Mouse (Mus musculus) cerebellum, postnatal 25 days (tissue): ENCODE data around the gene Oxtr.

Experiments used
- DNase-seq, 2 experiments: peaks; one replicate each; pipeline ENCODE4 v3.0.0; 2021; ENCODE audit warnings: mixed read lengths in 2 of 2

Oxtr gene

DNA sequence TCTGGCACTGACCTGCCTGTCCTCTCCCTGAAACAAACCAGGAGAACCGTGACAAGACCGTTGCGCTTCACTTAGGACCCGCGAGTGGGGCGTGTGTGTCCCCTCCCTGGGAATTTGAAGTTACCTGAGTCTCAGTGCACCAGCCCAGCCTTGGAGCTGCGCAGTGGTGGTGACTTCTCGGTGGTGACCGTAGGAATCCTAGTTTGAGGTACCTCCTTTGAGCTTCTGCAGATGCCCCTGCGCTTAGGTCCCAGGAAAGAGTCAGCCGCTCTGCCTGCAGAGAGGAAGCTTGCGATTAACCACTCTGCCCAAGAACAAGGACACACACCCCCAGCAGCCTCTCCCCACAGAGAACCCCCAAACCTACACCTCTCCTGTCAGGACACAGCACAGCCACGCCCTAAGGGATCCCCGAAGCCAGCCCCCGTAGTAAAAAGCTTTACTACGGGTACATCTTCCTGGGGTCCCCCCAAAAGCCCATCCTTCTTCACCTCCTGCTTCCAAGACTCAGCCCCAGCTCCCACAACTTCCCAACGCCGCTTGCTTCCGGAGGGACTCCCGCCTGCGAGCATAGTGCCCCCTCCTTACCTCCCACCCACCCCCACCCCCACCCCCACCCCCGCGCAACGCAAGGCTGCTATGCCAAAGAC lies at the start of gene Oxtr:
Gene Oxtr (minus strand): TSS at position 34 of the 650 bp plus-strand sequence.
- DNase-seq, result no peak

DNA sequence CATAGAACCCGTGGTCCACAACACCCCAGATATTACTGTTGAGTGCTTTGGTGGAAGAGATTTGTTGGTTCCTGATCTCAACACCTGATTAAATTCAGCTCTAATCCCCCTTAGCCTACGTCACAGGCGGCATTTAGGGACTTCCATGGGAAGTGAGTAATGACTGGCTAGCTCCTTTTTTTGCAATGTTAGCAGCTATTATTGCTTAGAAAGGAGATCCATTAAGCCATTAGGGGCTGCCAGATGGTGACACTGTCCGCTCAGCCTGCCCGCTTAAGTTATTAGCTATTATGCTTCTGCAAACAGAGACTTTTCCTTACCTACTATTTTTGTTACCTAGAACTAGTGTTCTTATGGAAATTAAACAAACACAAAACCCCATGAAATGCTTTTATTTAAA lies 35.7 kb upstream of the Oxtr start:
- DNase-seq, result no peak

DNA sequence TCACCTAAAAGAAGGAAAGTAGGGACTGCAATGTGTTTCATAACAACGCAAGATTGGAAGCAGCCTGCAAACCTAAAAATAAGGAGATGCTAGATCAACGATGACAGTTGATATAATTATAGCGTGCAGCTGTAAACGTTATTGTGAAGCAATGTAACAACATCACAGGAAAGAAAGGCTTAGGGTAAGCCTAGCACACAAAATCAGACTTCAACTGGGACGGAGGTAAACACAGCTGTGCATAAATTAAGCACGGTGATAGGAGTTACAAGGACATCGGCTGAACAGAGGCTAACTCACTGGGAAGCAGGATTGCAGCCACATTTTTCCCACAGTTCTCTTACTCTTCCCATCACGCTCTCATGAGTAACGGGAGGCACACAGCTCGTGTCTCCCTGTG lies 34.7 kb upstream of the Oxtr start:
- no peak for DNase-seq

DNA sequence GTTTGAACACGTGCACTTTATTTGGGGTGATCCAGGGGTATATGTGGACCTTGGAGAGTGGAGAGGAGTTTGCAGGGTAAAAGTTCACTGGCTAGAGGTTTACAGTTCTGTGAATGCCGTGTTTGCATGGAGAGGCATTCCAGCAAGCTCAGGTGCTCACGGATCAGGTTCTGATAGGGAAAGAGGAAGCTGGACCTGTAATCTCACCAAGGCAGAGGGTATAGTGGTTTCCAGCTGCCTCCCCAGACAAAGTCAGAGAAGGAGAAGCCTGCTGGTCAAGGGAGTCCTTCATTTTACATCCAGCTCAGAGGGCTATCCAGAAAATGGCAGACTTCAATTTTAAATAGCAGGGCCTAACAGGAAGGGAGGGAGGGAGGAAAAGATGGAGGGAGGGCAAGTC lies 28.2 kb upstream of the Oxtr start:
- DNase-seq, result no peak

DNA sequence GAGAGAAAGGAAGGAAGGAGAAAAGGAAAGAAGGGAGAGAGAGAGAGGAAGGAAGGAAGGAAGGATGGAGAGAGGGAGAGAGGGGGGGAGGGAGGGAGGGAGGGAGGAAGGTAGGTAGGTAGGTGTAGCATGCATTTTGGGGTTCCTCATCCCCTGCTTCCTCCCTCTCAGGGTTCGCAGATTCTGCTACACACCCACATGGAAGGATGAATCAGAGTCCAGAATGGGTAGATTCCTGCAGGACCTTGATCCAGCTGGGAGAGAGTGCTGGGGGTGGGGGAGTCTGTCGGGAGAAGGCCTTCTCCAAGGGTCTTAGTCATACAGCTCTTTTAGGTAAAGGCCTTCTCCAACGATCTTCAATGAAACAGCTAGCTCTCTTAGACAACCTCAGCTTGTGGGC lies 27.8 kb upstream of the Oxtr start:
- DNase-seq, result no peak

DNA sequence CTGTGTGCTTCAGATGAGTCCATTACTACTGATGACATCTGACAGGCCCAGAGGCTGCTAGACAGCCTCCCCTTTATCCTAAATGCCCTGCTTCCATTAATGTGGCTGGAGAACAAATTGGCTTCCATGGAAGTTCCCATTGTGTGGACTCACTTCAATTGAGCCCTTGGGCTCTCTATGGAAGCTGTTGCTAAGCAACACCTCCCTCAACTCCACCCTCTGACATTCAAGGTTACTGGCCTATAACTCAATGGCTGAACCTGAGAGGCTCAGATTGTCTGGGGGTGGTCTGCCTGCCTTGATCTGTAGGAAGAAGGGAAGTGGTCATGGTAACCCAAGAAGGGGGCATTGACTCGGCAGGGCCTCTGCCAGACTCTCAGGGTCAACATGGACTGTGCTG lies 26.8 kb upstream of the Oxtr start:
- DNase-seq, result no peak

DNA sequence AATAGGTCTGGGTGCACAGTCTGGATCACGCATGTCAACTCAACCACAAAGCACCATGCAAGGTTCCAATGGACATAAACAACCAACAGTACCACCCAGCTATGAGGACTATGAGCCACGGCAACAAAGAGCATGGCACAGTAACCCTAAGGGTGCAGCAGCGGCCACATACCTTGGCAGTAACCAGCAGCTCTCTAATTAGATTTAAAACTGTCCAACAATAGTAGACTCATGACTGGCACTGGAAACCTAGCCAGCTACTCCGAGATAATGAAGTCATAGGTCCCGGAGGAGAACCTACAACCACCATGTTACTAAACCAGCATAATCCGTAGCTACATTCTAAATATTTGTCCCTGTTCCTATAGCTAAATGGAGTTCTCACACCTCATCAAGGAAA lies 24.8 kb upstream of the Oxtr start:
- DNase-seq, result no peak

DNA sequence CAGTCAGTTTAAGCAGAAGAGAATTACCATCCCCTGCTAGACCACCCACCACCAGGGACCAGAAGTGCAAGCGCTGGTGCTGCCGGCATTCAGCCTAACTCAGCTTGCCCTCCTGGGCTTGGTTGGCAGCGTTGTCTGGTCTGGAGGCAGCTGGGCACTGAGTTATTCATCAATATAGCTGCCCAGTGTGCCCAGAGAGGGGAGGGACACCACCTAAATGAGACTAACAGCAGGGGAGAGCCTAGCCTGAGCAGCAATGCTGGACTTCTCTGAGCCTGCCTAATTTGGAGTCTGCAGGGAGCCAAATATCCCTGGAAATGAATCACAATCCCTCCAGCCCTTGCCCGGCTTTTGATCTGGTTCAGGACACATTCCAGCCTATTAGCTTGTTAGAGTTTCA lies 20.6 kb upstream of the Oxtr start:
- no peak for DNase-seq

DNA sequence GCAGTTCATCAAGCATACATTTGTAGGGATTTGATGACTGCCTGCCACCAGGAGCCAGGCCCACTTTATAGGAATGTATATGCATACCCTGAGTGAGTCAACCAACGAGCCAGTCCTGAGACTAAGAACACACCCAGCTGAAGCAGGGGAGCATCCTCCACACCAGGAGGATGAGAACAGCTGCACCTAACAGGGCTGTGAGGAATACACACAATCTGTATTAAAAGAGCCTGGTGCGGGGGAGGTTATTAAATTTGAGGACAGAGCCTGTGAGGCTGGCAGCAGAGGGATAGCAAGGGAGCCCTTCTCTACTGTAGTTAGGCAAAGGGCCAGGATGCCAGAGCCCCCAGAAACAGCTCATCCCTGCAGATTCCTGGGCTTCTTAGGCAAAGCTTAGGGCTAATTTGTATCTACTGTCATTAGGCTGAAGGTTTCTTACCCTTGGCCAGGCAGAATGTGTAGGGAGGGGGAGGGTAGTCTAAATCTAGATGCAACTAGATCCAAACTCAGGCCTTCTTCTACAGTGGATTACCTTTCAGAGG lies 19.9 kb upstream of the Oxtr start:
- no peak for DNase-seq

DNA sequence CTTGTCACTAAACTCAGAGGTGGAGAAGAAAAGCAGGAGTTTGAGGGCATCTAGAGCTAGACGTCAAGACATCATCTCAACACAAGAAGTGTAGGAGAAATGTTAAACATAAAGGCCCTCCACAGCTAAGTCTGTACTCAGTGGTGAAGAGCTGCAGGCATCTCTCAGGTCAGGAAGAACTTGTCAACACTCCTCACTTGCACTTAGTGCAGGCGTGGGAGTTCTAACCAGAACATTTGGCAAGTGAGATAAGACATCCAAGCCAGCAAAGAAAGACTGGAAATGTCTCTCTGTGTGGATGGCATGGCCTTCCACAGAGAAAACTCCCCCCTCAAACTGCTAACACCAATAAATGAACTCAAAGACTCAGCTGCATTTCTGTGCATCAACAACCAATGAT lies 17.9 kb upstream of the Oxtr start:
- DNase-seq, result no peak

DNA sequence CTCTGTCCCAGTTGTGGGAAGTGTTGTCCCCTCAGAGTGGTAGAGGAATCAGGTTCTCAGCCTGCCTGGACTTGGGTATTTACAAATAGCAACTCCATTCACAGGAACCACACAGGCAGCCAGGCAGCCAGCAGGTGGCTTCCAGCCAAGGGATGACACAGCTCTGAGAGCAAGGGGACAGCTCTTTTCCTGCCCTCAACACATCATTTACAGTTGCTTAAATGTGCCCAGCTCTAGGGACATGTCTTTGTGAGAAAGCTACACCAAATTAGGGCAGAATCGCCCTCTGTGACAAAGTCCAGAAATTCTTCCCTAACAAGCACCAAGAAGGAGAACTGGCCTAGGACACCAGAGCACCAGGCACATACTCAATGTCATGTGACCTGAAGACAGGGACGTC lies 11.4 kb upstream of the Oxtr start:
- peak; percentile 64 to 83 for DNase-seq

DNA sequence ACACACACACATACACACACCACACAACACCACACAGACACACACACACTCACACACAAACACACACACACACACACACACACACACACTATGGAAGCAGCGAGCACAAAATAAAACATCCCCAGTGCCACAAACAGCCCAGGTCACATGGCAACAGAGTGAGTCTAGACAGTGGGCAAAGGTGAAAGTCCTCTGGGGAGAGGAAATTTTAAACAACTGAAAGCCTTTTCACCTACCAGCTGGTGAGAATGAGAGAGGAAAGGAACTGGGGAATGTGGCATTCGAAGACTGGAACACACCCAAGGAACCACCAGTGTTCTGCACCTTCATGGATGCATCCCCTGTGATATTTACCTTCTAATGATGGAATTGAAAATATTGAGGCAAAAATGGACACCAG lies 9.7 kb upstream of the Oxtr start:
- DNase-seq, result no peak

DNA sequence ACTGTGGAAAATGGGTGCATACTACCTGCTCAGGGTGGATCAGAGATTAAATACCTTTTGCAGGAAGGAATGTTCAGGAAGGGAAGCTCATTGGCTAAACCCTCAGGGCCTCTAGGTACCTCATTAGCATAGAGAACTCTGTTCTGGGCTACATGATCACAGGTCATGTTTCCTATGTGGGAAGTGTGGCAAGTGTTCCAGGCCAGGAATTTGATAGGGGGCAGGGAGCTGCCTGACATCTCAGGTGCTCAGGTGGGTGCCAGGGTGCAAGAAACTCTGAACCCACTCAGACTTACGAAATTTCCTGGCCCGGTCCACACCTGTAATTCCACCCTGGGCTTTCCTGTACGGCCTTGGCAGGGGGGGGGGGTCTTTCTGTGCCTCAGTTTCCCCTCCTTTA lies 9.0 kb upstream of the Oxtr start:
- DNase-seq, result no peak

DNA sequence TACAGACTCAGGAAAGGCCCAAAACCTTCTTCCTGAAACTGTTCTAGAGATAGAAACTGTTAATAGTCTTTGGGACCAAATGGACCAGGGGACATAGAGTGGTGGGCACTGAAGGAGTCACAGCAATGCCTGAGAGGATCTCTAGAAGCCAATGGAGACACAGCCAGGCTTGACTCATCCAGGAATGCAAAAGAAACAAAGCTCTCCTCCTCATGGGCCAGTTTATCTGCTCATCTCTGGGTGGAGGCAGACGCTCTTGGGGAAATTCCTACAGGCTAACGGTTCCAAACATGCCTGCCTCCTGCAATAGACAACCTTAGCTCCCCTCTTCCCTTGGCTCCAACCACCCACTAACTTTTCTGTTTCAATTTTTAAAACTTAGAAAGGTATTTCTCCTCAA lies 7.7 kb upstream of the Oxtr start:
- DNase-seq, result no peak

DNA sequence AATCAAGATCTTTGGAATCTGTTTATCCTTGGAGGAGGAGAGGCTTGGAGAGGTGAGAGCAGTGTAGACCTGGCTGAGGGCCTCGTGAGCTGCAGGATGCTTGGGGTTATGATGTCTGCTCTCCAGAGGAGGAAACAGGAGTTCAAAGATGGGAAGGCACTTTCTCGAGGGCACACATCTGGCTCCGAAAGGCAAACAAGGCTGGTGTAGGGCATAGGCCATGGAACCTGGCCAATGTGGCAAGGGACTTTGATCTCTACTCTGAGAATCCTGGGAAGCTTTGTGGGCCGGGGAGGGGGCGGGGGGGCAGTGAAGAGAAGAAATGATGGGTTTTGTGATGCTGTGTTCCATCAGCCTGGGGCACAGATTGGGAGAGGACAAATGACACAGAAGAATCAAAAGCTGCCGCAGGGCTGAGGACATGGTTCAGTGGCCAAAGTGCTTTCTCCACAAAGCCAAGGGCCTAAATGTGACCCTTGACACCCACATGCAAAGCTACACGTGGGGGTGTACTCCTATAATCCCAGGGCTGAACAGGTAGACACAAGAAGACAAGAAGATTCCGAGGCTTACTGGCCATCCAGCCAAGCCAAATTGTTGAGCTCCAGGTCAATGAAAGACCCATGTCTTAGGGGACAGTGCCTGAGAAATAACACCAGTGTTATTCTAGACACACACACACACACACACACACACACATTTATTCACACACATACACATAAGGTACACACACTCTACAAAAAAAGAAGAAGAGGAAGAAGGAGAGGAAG lies 6.7 kb upstream of the Oxtr start:
- DNase-seq, result no peak

DNA sequence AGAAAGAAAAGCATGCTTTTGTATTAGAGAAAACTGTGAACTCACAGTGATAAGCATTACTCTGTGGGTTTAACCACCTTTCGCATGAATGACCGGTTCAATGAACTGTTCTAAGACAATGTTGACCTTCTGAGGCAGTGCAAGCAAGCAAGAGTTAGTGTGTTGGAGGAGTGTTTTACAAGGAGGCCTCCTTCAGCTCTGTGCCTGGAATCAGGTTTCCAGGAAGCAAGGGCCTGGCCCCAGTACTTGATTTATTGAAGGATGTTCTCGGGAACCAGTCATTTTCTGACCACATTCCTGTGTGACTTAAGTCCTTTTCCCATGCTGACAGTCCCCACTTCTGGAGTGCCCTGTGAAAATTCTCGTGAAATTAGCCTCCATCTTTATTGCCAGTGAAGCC lies 5.5 kb upstream of the Oxtr start:
- DNase-seq, result no peak

DNA sequence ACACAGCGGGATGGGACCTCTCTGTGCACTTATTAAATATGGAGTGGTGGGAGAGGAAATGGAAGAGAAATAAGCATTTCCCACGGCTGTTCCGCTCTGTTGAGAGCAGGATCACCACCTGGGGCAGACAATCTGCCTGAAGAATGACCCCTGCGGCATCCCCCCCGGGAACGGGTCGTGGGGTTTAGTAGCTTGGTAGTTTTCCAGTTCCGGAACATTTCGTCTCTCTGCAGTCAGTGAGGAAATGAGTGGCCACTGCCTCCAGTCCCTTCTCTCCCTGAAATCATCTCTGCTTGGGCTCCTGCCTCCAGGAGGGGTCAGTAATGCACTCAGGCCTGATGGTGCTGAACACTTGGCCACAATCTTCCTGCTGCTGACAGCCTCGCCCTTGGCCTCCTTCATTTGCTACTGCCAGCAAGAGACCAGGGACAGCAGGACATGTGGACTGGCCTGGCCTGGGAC lies 4.9 kb upstream of the Oxtr start:
- DNase-seq, result peak in 1 of 2 experiments; percentile 14

DNA sequence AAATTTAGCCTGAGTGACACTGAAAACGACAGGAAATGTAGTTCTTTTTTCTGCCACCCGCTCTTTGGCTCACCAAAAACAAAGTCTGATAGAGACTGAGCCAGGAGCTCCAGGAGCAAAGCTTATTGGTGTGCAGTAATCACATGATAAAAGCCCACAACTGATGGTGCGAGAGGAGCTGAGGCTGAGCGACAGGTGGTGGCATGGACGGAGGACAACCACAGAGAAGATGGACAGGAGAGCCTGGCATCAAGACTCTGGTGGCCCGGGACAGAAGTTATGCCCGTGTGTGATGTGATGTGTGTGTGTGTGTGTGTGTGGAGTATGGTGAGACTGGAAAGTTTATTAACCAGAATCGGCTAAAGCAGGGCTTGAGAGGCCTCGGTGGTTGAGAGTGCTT lies 3.6 kb upstream of the Oxtr start:
- no peak for DNase-seq

DNA sequence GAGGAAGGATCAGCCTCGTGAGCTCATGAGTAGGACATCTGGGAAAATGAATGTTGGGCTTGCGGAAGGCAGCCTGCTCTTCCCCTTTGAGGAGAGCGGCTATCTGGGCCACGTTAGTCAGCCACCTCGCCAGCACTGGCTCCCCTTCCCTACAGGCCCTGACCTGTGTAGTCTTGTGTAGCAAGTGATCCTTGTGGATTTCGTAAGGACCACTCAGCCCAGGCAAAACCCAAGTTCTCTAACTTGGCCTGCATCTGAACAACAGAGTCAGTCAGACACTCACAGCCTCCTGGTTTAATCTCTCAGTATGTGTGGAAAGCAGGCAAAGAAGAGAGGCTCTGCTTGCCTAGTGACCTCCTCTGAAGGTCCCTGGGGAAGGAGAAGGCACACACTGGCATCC lies 2.9 kb upstream of the Oxtr start:
- DNase-seq, result no peak

DNA sequence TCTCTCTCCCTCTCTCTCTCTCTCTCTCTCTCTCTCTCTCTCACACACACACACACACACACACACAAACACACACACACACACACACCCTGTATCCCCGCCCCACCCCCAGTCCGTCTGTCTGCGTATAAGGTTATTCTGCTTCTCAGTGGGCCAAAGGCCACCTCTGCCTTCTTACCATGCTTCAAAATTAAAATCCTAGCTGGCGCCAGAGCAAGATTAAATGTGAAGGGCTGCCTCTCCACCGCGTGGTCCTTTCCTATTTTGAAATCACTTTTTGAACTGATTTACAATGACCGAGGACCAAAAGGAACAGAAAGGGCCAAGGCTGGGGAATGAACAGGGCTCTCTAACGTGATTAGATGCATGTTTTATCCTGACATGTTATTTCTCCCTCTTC lies 1.8 kb upstream of the Oxtr start:
- DNase-seq, result no peak

DNA sequence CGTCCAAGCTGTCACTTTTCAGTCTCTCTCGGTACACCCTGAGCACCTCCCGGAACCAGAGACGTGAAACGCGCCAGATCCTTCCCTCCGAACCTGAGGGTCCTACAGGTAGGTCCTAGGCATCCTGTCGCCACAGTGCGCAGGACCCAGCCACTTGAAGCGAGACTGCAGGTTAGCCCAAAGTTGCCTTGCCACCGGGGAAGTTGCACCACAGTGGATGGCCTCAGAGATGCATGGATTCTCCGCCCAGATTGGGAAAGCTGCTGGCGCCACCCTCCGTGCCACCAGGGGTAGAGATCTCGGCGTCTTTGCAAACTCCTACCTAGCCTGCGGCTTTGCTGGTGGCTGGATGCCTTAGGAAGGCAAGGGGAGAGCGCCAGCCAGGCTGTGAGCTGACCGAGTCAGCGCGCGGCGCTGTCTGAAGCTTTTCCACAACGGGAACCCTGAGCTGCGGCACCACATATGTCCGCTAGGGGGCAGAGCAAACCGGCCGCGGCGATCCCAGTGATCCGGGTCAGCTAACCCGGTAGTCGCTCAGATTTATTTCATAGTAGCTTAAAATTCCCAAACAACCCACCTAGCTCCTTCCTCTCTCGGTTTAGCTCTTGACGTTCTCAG lies 991 bp upstream of the Oxtr start:
- DNase-seq, result peak; percentile 86 to 91

DNA sequence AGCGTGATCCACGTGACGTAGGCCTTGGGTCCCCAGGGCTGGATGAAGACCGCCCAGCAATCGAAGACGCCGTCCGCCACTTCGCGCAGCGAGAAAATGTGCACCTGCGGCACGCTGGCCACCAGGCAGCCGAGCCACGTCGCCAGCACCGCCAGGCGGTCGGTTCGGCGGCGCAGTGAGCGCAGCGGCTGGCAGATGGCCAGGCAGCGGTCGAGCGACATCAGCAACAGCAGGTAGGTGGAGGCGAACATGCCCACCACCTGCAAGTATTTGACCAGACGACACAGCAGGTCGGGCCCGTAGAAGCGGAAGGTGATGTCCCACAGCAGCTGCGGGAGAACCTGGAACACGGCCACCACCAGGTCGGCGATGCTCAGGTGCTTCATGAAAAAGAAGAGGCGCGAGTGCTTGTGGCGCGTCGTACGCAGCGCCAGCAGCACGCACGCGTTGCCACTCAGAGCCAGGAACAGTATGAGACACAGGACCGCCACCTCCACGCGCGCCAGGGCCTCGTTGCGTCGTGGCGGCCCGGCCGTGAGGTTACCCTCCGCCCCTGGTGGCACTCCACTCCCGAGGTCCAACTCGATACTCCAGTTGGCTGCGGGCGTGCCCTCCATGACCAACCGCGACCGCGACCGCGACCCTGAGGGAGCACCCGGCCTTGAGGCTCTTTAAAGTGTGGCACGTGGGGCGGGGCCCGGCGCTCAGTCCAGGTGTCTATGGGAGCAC lies 398 bp downstream of the Oxtr start:
- peak; percentile 20 to 33 for DNase-seq

DNA sequence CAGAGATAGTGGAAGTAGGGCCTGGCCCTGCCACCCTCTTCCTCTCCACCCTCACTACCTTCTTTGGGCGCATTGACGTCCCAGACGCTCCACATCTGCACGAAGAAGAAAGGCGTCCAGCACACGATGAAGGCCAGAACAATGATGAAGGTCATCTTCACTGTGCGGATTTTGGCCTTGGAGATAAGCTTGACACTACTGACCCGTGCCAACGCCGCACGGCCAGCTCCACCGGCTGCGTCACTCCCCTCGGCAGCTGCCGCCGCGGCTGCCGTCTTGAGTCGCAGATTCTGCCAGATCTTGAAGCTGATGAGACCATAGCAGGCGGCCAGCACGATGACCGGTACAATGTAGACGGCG lies 942 bp downstream of the Oxtr start:
- DNase-seq, result no peak
